ENCODE assay signal across 28 mouse cellular contexts in the genomic region with DNA sequence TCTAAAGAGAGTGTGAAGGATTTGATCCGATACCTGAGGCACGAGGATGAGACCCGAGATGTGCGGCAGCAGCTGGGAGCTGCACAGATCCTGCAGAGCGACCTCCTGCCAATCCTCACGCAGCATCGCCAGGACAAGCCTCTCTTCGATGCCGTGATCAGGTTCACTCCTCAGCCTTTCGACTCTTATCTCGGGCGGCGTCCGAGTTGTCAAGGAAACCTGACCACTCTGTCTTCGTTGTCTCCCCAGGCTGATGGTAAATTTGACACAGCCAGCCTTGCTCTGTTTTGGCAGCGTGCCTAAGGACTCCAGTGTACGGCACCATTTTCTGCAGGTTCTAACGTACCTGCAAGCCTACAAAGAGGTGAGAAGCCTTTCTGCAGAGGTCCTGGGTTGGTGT. TPM values are rescaled to one million over a fixed set of nuclear protein-coding genes. Genes with fewer than 3 reads are reported as not detected.
DNase-seq lines count a peak whose midpoint lies in the region; ATAC-seq lines count a peak whose summit lies in the region.
"Had no signal": no experiment of that assay in that cellular context is flagged by ENCODE, and none has a peak within 500 bp of the region (broad histone marks: within the 10 kb centered on the region; RNA-seq: fewer than 3 reads in every experiment).

No protein-coding gene starts in this region.

- no peak overlapping the region for H3K27ac ChIP-seq in liver, embryonic 13.5 days
- H3K27ac ChIP-seq in liver, embryonic 12.5 days: no peak overlapping the region
- H3K27ac ChIP-seq: forebrain, embryonic 12.5 days; forebrain, embryonic 15.5 days; heart, adult 2 months; heart, embryonic 10.5 days; heart, embryonic 13.5 days; hindbrain, embryonic 15.5 days had no signal

- peaks cover 43% of the 10 kb centered on the region for H3K4me1 ChIP-seq in liver, embryonic 13.5 days (replicated peaks)
- peaks cover 38% of the 10 kb centered on the region for H3K4me1 ChIP-seq in liver, embryonic 12.5 days
- H3K4me1 ChIP-seq: hindbrain, embryonic 15.5 days had no signal

- H3K9me3 ChIP-seq in liver, embryonic 13.5 days (replicated peaks): no peaks in the 10 kb centered on the region
- H3K9me3 ChIP-seq in liver, embryonic 12.5 days (replicated peaks): no peaks in the 10 kb centered on the region
- H3K9me3 ChIP-seq: forebrain, embryonic 12.5 days; forebrain, embryonic 15.5 days; heart, embryonic 10.5 days; heart, embryonic 13.5 days; hindbrain, embryonic 15.5 days had no signal

- H3K36me3 ChIP-seq in liver, embryonic 13.5 days: peaks cover 69% of the 10 kb centered on the region
- H3K36me3 ChIP-seq in liver, embryonic 12.5 days: peaks cover 73% of the 10 kb centered on the region

- no peak for DNase-seq in liver, embryonic 13.5 days
- no peak for DNase-seq in gastrocnemius, adult 8-10 months (ENCODE audit: low spot score in 2 of 2)
- no peak for DNase-seq in spleen, postnatal 36 days (ENCODE audit: low spot score in 2 of 2)
- DNase-seq: adrenal gland, adult 2 months; adrenal gland, postnatal 14 days; cerebellum, adult 11 months; cerebellum, adult 2 months; cerebellum, adult 9-11 months; cerebellum, postnatal 36 days; gastrocnemius, postnatal 10 days; gastrocnemius, postnatal 36 days; heart, adult 2 months; heart, postnatal 14 days; heart, postnatal 4 days had no signal

- no peak overlapping the region for H3K4me2 ChIP-seq in liver, embryonic 13.5 days
- H3K4me2 ChIP-seq in liver, embryonic 12.5 days: no peak overlapping the region
- H3K4me2 ChIP-seq: forebrain, embryonic 12.5 days; forebrain, embryonic 15.5 days; heart, embryonic 13.5 days; hindbrain, embryonic 15.5 days had no signal

- H3K9ac ChIP-seq in liver, embryonic 13.5 days: 0 out of 2 replicates have a peak overlapping the region, but pooled peaks have one; percentile 17
- no peak overlapping the region for H3K9ac ChIP-seq in liver, embryonic 12.5 days
- H3K9ac ChIP-seq: forebrain, embryonic 12.5 days; forebrain, embryonic 15.5 days; hindbrain, embryonic 15.5 days had no signal

- WGBS in liver, embryonic 13.5 days (ENCODE audit: insufficient replicate concordance): 57% methylated on average over 18 of the region's 18 CpGs
- 54% methylated on average over 18 of the region's 18 CpGs for WGBS in liver, embryonic 12.5 days (ENCODE audit: insufficient replicate concordance)

- H3K4me3 ChIP-seq in liver, embryonic 13.5 days (replicated peaks): no peak overlapping the region
- no peak overlapping the region for H3K4me3 ChIP-seq in liver, embryonic 12.5 days
- H3K4me3 ChIP-seq: forebrain, embryonic 12.5 days; forebrain, embryonic 15.5 days; heart, adult 2 months; heart, embryonic 10.5 days; heart, embryonic 13.5 days; hindbrain, embryonic 15.5 days had no signal

- H3K27me3 ChIP-seq in liver, embryonic 13.5 days: no peaks in the 10 kb centered on the region
- no peaks in the 10 kb centered on the region for H3K27me3 ChIP-seq in liver, embryonic 12.5 days (replicated peaks)
- H3K27me3 ChIP-seq: forebrain, embryonic 12.5 days; forebrain, embryonic 15.5 days; heart, embryonic 13.5 days; hindbrain, embryonic 15.5 days had no signal

- peak; percentile 37; the same call in 1 of the 2 replicates for ATAC-seq in liver, embryonic 13.5 days (ENCODE audit: low read depth)
- no peak for ATAC-seq in liver, embryonic 12.5 days
- ATAC-seq in common myeloid progenitor, adult 5-6 weeks (replicated peaks; ENCODE audit: low read depth, poor library complexity, severe bottlenecking): peak; percentile 36; the same call in 1 of the 2 replicates
- peak; percentile 72 for ATAC-seq in megakaryocyte progenitor cell, adult 5-6 weeks (replicated peaks; ENCODE audit: poor library complexity)
- ATAC-seq: forebrain, embryonic 15.5 days had no signal

RNA-seq across cellular contexts. Expression of a gene that starts 8.3 kb away (rescaled TPM):
- polyA plus RNA-seq in liver, embryonic 13.5 days (2015; fragmentation: Nextera tagmentation; extraction: Ambion mirVana): 34.8 and 37.4 TPM in 2 replicates
- 45.2 and 46.5 TPM in 2 replicates for polyA plus RNA-seq in liver, embryonic 12.5 days (2016; fragmentation: Nextera tagmentation; extraction: Ambion mirVana)
- 98.6 and 102 TPM in 2 replicates for total RNA-seq in common myeloid progenitor, adult 5-6 weeks (2017)
- 23.7 and 33.8 TPM in 2 replicates for total RNA-seq in megakaryocyte progenitor cell, adult 5-6 weeks (2015)
- 70.4 and 86.5 TPM in 2 replicates for total RNA-seq in megakaryocyte progenitor cell, adult 5-6 weeks (2017)
- total RNA-seq in gastrocnemius, adult 8-10 months (2022): 1 to 10 TPM; 1.4 to 1.9 (median 1.7) TPM

RNA-seq across cellular contexts. Expression of a gene that starts 13.8 kb away (rescaled TPM):
- 0.31 and 0.49 TPM in 2 replicates for polyA plus RNA-seq in liver, embryonic 13.5 days (2015; fragmentation: Nextera tagmentation; extraction: Ambion mirVana)
- polyA plus RNA-seq in liver, embryonic 12.5 days (2016; fragmentation: Nextera tagmentation; extraction: Ambion mirVana): 0.31 and 0.51 TPM in 2 replicates
- 0.46 TPM in 1 of 2 replicates, not detected in the other for total RNA-seq in common myeloid progenitor, adult 5-6 weeks (2017)
- total RNA-seq in megakaryocyte progenitor cell, adult 5-6 weeks (2015): 0.10 TPM in 1 of 2 replicates, not detected in the other
- total RNA-seq in megakaryocyte progenitor cell, adult 5-6 weeks (2017): 0.08 and 0.20 TPM in 2 replicates
- total RNA-seq in gastrocnemius, adult 8-10 months (2022): under 1 TPM in 1 of 4 experiments, not detected in 3; 0.21 TPM
- total RNA-seq: gastrocnemius, postnatal 36 days; heart, adult 2 months had no signal
- polyA plus RNA-seq: cerebellum, adult 2 months; heart, adult 2 months; heart, embryonic 16.5 days had no signal

RNA-seq across cellular contexts. Expression of a gene that starts 14.5 kb away (rescaled TPM):
- polyA plus RNA-seq in liver, embryonic 13.5 days (2015; fragmentation: Nextera tagmentation; extraction: Ambion mirVana): 0.09 TPM in 1 of 2 replicates, not detected in the other
- polyA plus RNA-seq in liver, embryonic 12.5 days (2016; fragmentation: Nextera tagmentation; extraction: Ambion mirVana): not detected in 2 replicates
- total RNA-seq in common myeloid progenitor, adult 5-6 weeks (2017): 1.2 TPM in 1 of 2 replicates, not detected in the other
- 0.22 and 0.32 TPM in 2 replicates for total RNA-seq in megakaryocyte progenitor cell, adult 5-6 weeks (2015)
- total RNA-seq in megakaryocyte progenitor cell, adult 5-6 weeks (2017): 0.10 and 0.29 TPM in 2 replicates
- not detected for total RNA-seq in gastrocnemius, adult 8-10 months (2022)
- total RNA-seq: adrenal gland, adult 2 months; adrenal gland, postnatal 14 days; adrenal gland, postnatal 4 days; gastrocnemius, postnatal 10 days; gastrocnemius, postnatal 36 days; heart, adult 2 months; heart, postnatal 14 days; heart, postnatal 4 days had no signal
- polyA plus RNA-seq: adrenal gland, adult 2 months; cerebellum, adult 2 months; embryonic facial prominence, embryonic 11.5 days; heart, adult 2 months; heart, embryonic 10.5 days; heart, embryonic 13.5 days; heart, embryonic 16.5 days; hindbrain, embryonic 11.5 days; hindbrain, embryonic 15.5 days; intestine, embryonic 14.5 days had no signal

RNA-seq across cellular contexts. Expression of a gene that starts 28.3 kb away (rescaled TPM):
- 46.0 and 46.6 TPM in 2 replicates for polyA plus RNA-seq in liver, embryonic 13.5 days (2015; fragmentation: Nextera tagmentation; extraction: Ambion mirVana)
- 27.2 and 28.2 TPM in 2 replicates for polyA plus RNA-seq in liver, embryonic 12.5 days (2016; fragmentation: Nextera tagmentation; extraction: Ambion mirVana)
- not detected in 2 replicates for total RNA-seq in common myeloid progenitor, adult 5-6 weeks (2017)
- not detected in 2 replicates for total RNA-seq in megakaryocyte progenitor cell, adult 5-6 weeks (2015)
- not detected in 2 replicates for total RNA-seq in megakaryocyte progenitor cell, adult 5-6 weeks (2017)
- not detected for total RNA-seq in gastrocnemius, adult 8-10 months (2022)
- total RNA-seq: gastrocnemius, postnatal 36 days; heart, adult 2 months; heart, postnatal 14 days; heart, postnatal 4 days had no signal
- polyA plus RNA-seq: cerebellum, adult 2 months; embryonic facial prominence, embryonic 11.5 days; embryonic facial prominence, embryonic 14.5 days; forebrain, embryonic 12.5 days; forebrain, embryonic 15.5 days; heart, adult 2 months; hindbrain, embryonic 11.5 days; intestine, embryonic 14.5 days had no signal

RNA-seq across cellular contexts. Expression of a gene that starts 28.5 kb away (rescaled TPM):
- polyA plus RNA-seq in liver, embryonic 13.5 days (2015; fragmentation: Nextera tagmentation; extraction: Ambion mirVana): 24.1 and 24.7 TPM in 2 replicates
- 24.1 and 25.1 TPM in 2 replicates for polyA plus RNA-seq in liver, embryonic 12.5 days (2016; fragmentation: Nextera tagmentation; extraction: Ambion mirVana)
- 18.1 and 24.8 TPM in 2 replicates for total RNA-seq in common myeloid progenitor, adult 5-6 weeks (2017)
- 16.1 and 20.4 TPM in 2 replicates for total RNA-seq in megakaryocyte progenitor cell, adult 5-6 weeks (2015)
- total RNA-seq in megakaryocyte progenitor cell, adult 5-6 weeks (2017): 15.6 and 20.0 TPM in 2 replicates
- 10 to 100 TPM; 30.5 to 33.5 (median 32.4) TPM for total RNA-seq in gastrocnemius, adult 8-10 months (2022)

Comparison
In these comparisons a context has a peak if more than half of its experiments do, and no peak if none do; other contexts are left out.
1. RNA of a gene that starts 8.3 kb away (total RNA-seq): 98.6 to 102 TPM in common myeloid progenitor, adult 5-6 weeks and 23.7 to 86.5 TPM in megakaryocyte progenitor cell, adult 5-6 weeks; 1.4 to 1.9 TPM in gastrocnemius, adult 8-10 months; every median in the first group is over 4 times any median in the second.